Mouse (Mus musculus) erythroblast, embryonic 14.5 days (primary cell): ENCODE measurements around the gene Cyp39a1.

Source experiments
- GATA1 ChIP-seq: IDR thresholded peaks from 2 replicates; pipeline ENCODE4 v1.6.1; 2012; ENCODE audit warnings: low read length, inconsistent platforms, mixed read lengths
- TAL1 ChIP-seq: IDR thresholded peaks from 3 replicates; pipeline ENCODE4 v1.6.1; 2012; ENCODE audit warnings: low read length, inconsistent platforms, mixed read lengths

- TF ChIP-seq GATA1, result no peak
- no peak for TF ChIP-seq TAL1
These were observed 24.0 kb upstream of the Cyp39a1 start for GRCm38 (mm10) chr17:43643191-43643590.
